Mouse (Mus musculus): ENCODE measurements around the gene Fam43b.

DNA sequence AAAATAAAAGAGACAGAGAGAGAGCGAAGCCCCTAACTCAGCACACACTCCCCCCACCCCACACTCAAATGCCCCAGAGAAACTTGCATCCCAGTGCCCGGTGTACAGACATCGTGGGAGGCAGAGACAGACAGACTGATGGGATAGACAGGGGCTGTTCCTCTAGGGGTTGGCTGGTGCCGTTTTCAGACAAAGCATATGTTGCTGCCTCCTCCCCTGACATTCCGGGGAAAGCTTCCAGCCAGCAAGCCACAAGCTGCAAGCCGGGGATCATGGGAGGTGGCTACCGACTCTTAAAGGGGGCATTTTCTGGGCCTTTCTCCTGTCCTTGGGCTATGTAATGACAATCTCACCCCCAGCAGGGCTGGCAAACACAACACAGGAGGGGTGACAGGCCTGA, 2.6 kb downstream of the Fam43b start:
- TF ChIP-seq CTCF (conservative IDR thresholded peaks at IDR 0.05; ENCODE audit: insufficient read depth, insufficient read length, low read depth, low read length), result no peak
- TF ChIP-seq POLR2A (IDR thresholded peaks at IDR 0.05; ENCODE audit: low read depth, low read length), result no peak
